Mouse (Mus musculus) kidney, adult 2 months (tissue): ENCODE data around the gene Ttc28.

Experiments
- CTCF ChIP-seq: fragments of 200-500 bp; conservative IDR thresholded peaks from 2 replicates; pipeline ENCODE4 v1.5.1; 2011; ENCODE audit warnings: low read depth, mild to moderate bottlenecking, control low read depth, low read length, moderate library complexity, mixed read lengths; ENCODE audit not compliant: insufficient read depth, insufficient read length
- POLR2A ChIP-seq: fragments of 200-500 bp; IDR thresholded peaks from one replicate; pipeline ENCODE4 v1.6.1; 2011; ENCODE audit warnings: low read depth, low read length, control low read depth

DNA sequence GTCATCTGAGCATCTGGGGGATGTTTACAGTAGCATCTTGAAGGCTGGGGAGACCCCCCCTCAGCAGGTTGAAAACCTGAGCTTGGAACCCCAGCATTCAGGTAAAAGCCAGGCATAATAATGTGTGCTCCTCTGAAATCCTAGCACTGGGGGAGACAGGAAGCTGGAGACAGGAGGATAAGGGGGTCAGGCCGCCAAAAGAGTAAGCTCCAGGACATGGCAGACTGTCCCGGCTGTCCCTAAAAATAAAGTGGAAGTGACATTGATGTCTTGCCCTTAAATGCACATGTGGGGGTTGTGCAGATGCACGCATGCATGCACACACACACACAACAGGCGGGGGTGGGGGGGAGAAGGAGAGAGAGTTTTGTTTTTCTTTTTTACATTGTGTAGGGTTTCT lies 118.7 kb downstream of the Ttc28 start:
- no peak for TF ChIP-seq CTCF
- TF ChIP-seq POLR2A: no peak
